Mouse (Mus musculus): ENCODE measurements around the gene Icam1. TPM values are rescaled to one million over a fixed set of nuclear protein-coding genes. Genes with fewer than 3 reads are reported as not detected.

Icam1 gene
- total and polyA plus RNA-seq, 2 experiments from 2014 or later, result 3.1 to 3.7 TPM

- no peak overlapping the region for H3K4me2 ChIP-seq (ENCODE audit: low read depth)
- ATAC-seq (no peak), DNase-seq (no peak)
- no peak overlapping the region for H3K4me3 ChIP-seq (ENCODE audit: low read depth, low read length)
- 56% methylated on average over 1 of the region's 1 CpGs for WGBS
- H3K9me3 ChIP-seq (ENCODE audit: low read length), result no peaks in the 10 kb centered on the region
- no peak for TF ChIP-seq CTCF (IDR thresholded peaks at IDR 0.05; ENCODE audit: low read depth)
- no peak overlapping the region for H3K9ac ChIP-seq
- peaks cover 23% of the 10 kb centered on the region for H3K27me3 ChIP-seq (ENCODE audit: insufficient read depth, low read length)
- H3K4me1 ChIP-seq (ENCODE audit: insufficient read depth), result no peaks in the 10 kb centered on the region
- H3K36me3 ChIP-seq (ENCODE audit: insufficient read depth), result peaks cover 18% of the 10 kb centered on the region
- no peak overlapping the region for H3K27ac ChIP-seq (ENCODE audit: low read depth, low read length)
Observed at GRCm38 (mm10) chr9:21012368-21012767, 3.4 kb upstream of the Icam1 start.

DNA sequence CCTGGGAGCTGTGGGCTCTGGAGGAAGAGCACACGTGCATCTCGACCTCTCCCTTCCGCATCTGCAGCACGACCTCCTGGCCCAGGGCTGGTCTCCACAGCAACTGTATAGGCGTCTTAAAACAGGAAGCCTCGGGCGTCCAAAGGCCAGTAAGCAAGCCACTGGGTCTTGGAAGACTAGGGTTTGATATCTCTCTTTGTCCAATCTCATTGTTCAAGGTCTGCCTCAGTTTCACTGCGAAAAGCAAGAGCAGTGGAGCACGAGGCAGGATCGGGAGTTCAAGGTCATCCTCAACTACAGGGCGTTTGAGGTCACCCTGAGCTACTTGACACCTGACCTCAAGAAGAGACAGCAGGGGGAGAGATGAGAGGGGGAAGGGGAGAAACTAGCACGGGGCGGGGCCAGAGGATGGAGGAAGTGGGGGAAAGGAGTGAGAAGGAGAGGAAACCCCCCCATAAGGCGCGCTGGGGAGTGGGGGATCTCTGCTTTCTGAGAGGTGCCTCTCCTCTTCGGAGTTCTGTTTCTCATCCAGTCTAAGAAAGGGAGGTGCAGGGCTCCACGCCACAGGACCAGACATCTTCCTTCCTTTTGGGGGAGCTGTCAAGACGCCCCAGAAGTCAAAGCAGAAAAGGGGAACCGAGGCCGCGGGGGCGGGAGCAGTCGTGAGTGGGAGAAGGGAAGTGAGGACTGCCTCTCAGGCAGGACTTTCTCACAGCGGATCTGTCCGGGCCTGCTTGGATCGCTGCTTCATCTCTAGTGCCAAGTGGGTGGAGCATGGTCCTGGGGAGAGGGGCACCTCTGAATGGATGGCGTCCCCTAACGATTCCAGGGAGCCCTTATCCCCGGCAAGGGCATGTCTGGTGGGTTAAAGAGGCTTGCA is 854 bp upstream of the Icam1 start:
- ATAC-seq (no peak), DNase-seq (no peak)
- Histone ChIP-seq H3K27me3 (ENCODE audit: insufficient read depth, low read length) (peaks cover 27% of the 10 kb centered on the region), H3K4me1 (ENCODE audit: insufficient read depth) (no peaks in the 10 kb centered on the region), H3K4me3 (ENCODE audit: low read depth, low read length) (no peak overlapping the region), H3K9ac (no peak overlapping the region), H3K27ac (ENCODE audit: low read depth, low read length) (no peak overlapping the region), H3K36me3 (ENCODE audit: insufficient read depth) (no peaks in the 10 kb centered on the region), H3K9me3 (ENCODE audit: low read length) (no peaks in the 10 kb centered on the region), H3K4me2 (ENCODE audit: low read depth) (peak overlapping the region; percentile 31)
- no peak for TF ChIP-seq CTCF (IDR thresholded peaks at IDR 0.05; ENCODE audit: low read depth)
- 4% methylated on average over 29 of the region's 29 CpGs for WGBS

GRCm38 (mm10) chr9:21016331-21017176 is 769 bp downstream of the Icam1 start:
- H3K27me3 ChIP-seq (ENCODE audit: insufficient read depth, low read length), result peaks cover 27% of the 10 kb centered on the region
- no peak overlapping the region for H3K9ac ChIP-seq
- TF ChIP-seq CTCF (IDR thresholded peaks at IDR 0.05; ENCODE audit: low read depth), result no peak
- H3K4me1 ChIP-seq (ENCODE audit: insufficient read depth), result no peaks in the 10 kb centered on the region
- H3K4me2 ChIP-seq (ENCODE audit: low read depth), result no peak overlapping the region
- H3K27ac ChIP-seq (ENCODE audit: low read depth, low read length), result no peak overlapping the region
- no peak for DNase-seq
- H3K9me3 ChIP-seq (ENCODE audit: low read length), result no peaks in the 10 kb centered on the region
- no peak for ATAC-seq
- H3K36me3 ChIP-seq (ENCODE audit: insufficient read depth), result no peaks in the 10 kb centered on the region
- H3K4me3 ChIP-seq (ENCODE audit: low read depth, low read length), result no peak overlapping the region; the same call in 1 of the 2 replicates
- WGBS, result 9% methylated on average over 17 of the region's 17 CpGs

GRCm38 (mm10) chr9:21017177-21017575 is 1.4 kb downstream of the Icam1 start:
- Histone ChIP-seq H3K4me1 (ENCODE audit: insufficient read depth) (no peaks in the 10 kb centered on the region), H3K9me3 (ENCODE audit: low read length) (no peaks in the 10 kb centered on the region), H3K9ac (no peak overlapping the region), H3K27me3 (ENCODE audit: insufficient read depth, low read length) (peaks cover 27% of the 10 kb centered on the region), H3K36me3 (ENCODE audit: insufficient read depth) (no peaks in the 10 kb centered on the region), H3K4me2 (ENCODE audit: low read depth) (no peak overlapping the region), H3K27ac (ENCODE audit: low read depth, low read length) (no peak overlapping the region), H3K4me3 (ENCODE audit: low read depth, low read length) (no peak overlapping the region)
- 42% methylated on average over 4 of the region's 4 CpGs for WGBS
- ATAC-seq, result no peak
- no peak for DNase-seq
- TF ChIP-seq CTCF (IDR thresholded peaks at IDR 0.05; ENCODE audit: low read depth), result no peak

DNA sequence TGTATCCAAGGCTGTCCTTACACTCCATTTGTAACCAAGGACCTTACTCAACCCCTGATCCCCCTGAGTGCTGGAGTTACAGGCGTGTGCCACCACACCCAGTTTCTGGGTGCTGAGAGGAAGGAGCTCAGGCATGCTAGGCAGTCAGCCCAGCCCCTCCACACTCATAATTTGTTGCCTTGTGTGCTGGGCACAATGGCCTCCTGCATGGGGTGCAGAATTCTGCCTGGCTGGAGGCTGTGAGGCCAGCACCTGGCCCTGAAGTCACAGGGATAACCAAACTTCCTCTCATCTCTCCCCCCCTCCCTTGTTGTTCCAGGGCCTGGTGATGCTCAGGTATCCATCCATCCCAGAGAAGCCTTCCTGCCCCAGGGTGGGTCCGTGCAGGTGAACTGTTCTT is 2.8 kb downstream of the Icam1 start:
- ATAC-seq (no peak), DNase-seq (no peak)
- no peak for TF ChIP-seq CTCF (IDR thresholded peaks at IDR 0.05; ENCODE audit: low read depth)
- Histone ChIP-seq H3K36me3 (ENCODE audit: insufficient read depth) (no peaks in the 10 kb centered on the region), H3K27me3 (ENCODE audit: insufficient read depth, low read length) (peaks cover 27% of the 10 kb centered on the region), H3K4me3 (ENCODE audit: low read depth, low read length) (no peak overlapping the region), H3K9me3 (ENCODE audit: low read length) (no peaks in the 10 kb centered on the region), H3K4me2 (ENCODE audit: low read depth) (no peak overlapping the region), H3K4me1 (ENCODE audit: insufficient read depth) (no peaks in the 10 kb centered on the region), H3K27ac (ENCODE audit: low read depth, low read length) (no peak overlapping the region), H3K9ac (no peak overlapping the region)
- 73% methylated on average over 2 of the region's 2 CpGs for WGBS

DNA sequence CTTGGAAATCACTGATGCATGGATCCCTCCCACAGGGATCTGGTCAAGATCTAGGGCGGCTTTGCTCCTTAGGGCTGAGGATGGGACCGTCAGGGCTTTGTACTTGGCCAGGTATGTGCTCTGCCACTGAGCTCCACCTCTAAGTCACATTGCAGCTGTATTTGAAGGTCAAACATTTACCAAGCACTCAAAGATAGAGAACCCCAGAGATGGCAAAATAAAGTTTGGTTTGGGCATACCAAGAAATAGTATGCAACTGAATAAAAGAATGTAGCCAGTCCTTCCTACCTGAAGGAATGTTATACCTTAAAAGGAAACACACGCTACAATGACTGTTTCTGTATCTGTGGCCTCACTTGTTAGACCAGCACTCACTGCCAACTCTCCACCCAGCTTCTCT is 5.6 kb downstream of the Icam1 start:
- Histone ChIP-seq H3K4me3 (ENCODE audit: low read depth, low read length) (no peak overlapping the region), H3K9ac (no peak overlapping the region), H3K4me2 (ENCODE audit: low read depth) (no peak overlapping the region), H3K36me3 (ENCODE audit: insufficient read depth) (no peaks in the 10 kb centered on the region), H3K4me1 (ENCODE audit: insufficient read depth) (no peaks in the 10 kb centered on the region), H3K27ac (ENCODE audit: low read depth, low read length) (no peak overlapping the region), H3K9me3 (ENCODE audit: low read length) (no peaks in the 10 kb centered on the region), H3K27me3 (ENCODE audit: insufficient read depth, low read length) (peaks cover 13% of the 10 kb centered on the region; the same call in 1 of the 2 replicates)
- no peak for ATAC-seq
- WGBS, result 76% methylated on average over 3 of the region's 3 CpGs
- no peak for TF ChIP-seq CTCF (IDR thresholded peaks at IDR 0.05; ENCODE audit: low read depth)
- no peak for DNase-seq

- Histone ChIP-seq H3K27me3 (ENCODE audit: insufficient read depth, low read length) (peaks cover 4% of the 10 kb centered on the region; the same call in 1 of the 2 replicates), H3K9me3 (ENCODE audit: low read length) (no peaks in the 10 kb centered on the region), H3K9ac (no peak overlapping the region), H3K36me3 (ENCODE audit: insufficient read depth) (no peaks in the 10 kb centered on the region), H3K4me1 (ENCODE audit: insufficient read depth) (no peaks in the 10 kb centered on the region), H3K27ac (ENCODE audit: low read depth, low read length) (no peak overlapping the region), H3K4me3 (ENCODE audit: low read depth, low read length) (no peak overlapping the region), H3K4me2 (ENCODE audit: low read depth) (no peak overlapping the region)
- ATAC-seq (no peak), DNase-seq (no peak)
- WGBS, result 60% methylated on average over 6 of the region's 6 CpGs
- no peak for TF ChIP-seq CTCF (IDR thresholded peaks at IDR 0.05; ENCODE audit: low read depth)
Observed at GRCm38 (mm10) chr9:21022288-21022687, 6.5 kb downstream of the Icam1 start.
